Mouse (Mus musculus): ENCODE results near the gene Lhfpl2.

Lhfpl2 gene

DNA sequence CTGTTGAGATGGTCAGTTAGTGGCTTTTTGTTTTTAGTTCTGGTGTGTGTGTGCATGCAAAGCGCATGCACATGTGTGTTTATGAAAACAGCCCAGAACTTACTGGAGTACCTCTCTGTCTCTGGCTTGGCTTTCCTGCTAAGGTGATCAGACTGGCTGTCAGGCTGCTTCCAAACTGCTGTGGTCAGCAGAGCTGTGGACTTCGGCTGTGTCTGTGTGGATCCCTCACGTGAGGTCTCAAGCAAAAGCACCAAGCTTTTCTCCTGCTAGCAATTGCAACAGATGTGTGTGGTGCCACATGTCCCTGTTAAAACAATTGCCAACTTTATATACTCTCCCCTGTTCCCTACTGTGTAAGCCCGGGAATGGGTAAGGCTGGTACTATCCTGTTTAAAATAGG lies 82.8 kb downstream of the Lhfpl2 start:
- no peak for DNase-seq (ENCODE audit: low read depth, low spot score)

DNA sequence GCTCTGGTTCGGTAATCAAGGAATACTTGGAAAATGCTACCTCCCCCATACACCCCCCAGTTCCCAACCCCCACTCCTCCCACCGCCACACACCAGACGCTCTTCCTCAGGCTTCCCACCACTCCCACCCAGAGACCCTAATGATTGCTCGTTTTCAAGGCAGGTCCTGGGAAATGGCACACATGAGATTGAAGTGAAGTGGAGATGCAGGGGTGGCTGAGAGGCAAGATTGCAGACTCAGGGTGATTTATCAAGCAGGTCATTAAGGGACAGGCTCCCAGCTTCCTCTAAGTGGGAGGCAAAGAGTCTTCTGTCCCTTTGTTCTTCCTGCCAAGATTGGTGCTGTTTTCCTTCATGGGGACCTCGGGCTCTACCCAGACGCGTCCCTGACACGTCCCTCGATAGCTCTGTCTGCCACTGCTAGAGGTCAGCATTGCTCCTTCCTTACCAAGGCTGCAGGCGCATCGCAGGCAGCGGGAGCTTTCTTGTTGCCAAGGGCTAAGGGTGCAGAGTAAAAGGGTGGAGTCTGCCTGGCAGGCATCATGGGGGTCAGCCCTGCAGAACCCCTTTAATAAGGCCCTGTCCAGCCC lies 85.6 kb downstream of the Lhfpl2 start:
- DNase-seq (ENCODE audit: low read depth, low spot score): peak; percentile 24

DNA sequence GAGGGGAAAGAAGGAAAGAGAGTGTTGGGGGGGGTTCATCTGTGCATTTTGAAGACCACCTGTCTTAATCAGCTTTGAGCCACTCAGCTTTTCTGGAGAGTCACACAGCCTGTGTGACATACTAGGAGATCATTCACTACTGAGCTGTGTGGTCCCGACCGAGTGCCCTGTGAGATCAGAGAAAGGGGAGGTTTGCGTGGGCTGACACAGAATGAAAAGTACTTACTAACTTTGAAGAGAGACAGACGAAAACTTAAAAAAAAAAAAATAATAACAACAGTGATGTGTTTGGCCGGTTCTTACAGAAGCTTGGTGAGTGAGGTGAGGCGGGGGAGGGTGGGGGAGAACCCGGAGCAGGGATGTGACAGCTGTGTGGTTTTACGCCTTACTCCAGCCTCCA lies 86.9 kb downstream of the Lhfpl2 start:
- no peak for DNase-seq (ENCODE audit: low read depth, low spot score)

DNA sequence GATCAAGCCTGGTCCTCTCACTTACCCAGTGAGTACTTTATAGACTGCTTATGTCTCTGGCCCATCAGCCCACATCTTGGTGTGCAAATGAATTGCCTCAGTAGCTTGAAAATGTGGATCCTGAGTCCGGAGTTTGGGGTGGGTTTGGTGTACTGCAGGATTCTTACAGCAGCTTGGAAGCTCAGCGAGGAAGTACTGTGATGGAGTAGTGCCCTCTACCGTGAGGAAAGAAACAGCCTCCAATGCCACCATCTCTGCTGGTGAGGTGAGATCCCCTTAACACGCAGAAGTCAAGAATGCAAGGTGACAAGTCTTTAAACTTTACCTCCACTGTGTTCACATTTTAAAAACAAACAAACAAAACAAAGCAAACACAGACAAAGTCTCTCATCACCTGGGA lies 89.7 kb downstream of the Lhfpl2 start:
- no peak for DNase-seq (ENCODE audit: low read depth, low spot score)

DNA sequence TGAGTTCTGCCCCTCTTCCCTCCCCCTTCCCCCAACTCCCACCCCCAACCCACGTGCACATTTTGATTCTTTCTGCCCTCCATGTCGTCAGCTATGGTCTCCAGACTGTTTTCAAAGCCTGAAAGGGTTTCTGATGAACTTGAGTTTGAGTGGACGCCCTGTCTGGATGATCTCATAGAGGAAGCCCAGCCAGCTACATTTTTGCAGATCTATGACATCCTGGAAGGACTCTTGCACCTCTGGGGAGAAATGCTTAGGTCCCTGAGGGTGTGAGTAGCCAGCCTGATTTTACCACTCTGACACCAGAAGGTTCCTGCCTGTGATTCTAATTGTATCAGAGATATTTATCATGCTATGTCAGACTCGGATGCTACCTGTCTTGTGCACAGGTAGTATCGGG lies 91.4 kb downstream of the Lhfpl2 start:
- DNase-seq (ENCODE audit: low read depth, low spot score): no peak

DNA sequence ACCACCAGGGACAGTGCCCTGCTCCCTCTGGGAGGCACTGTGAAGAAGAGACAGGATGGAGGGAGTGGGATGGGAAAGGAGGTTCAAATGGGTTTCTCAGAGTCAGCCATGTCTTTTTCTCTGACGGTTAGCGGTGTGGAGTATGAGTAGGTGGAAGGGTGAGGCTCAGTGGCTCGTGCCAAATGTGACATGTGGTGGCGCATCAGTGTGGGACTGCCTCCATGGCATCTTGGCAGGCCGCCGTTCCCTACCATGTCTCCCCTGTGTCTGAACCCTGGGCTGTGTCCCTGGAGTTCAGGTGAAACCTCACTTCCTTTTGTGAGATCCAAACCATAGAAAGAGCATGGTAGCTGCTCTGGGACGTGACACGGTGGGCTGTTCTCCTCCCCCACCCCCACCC lies 92.2 kb downstream of the Lhfpl2 start:
- no peak for DNase-seq (ENCODE audit: low read depth, low spot score)

DNA sequence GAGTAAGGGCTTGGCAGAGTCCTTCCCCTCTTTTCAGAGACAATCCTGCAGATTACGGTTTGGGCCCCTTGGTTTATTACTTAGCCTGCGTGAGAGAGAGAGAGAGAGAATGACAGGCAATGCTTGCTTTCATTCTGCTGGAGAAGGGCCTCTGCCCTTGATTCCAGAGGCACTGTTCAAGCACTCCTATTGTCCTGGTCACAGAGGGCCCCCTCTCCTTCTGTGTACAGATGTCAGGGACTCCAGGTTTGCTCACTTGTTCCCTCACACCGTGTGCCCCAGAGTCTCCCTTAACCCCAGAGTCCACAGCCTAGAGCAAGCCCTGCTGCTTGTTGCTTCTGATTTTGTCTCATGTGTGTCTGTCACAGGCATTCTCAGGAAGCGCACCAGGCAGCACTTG lies 93.7 kb downstream of the Lhfpl2 start:
- no peak for DNase-seq (ENCODE audit: low read depth, low spot score)

DNA sequence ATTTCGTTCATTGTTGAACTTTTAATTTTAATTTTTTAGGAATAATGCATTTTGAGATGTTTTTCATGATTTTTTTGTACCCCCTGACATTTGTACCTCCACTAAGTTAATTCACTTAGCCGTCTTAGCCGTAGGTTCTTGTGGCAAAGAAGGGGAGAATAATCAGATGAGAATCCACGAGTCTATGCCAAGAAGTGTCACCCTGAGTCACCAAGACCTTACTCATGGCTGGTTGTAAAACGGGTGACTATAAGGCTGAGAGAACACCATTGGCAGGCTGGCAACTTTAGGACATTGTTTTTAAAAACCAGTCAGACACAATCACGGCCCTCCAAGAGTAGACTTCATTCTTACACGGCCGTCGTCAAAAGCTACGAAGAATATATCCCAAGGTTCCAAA lies 95.2 kb downstream of the Lhfpl2 start:
- DNase-seq (ENCODE audit: low read depth, low spot score): no peak

DNA sequence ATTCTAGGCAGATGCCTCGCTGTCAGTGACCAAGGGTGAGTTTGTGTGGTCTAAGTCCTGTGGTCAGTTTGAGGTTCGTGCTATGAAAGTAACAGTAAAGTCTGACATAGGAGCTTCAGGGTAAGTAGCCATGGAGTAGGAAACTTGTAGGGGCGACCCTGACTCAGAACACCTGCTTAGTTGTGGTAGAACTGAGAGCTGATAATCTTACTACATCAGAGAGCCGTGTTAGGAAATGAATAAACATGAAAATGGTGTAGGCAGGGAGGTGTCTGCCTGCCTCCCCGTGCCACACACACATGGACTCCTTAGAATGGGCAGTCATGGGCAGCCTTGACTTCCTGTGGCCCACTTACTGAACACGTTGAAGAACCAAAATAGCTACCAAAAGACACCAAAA lies 96.1 kb downstream of the Lhfpl2 start:
- DNase-seq (ENCODE audit: low read depth, low spot score): no peak

DNA sequence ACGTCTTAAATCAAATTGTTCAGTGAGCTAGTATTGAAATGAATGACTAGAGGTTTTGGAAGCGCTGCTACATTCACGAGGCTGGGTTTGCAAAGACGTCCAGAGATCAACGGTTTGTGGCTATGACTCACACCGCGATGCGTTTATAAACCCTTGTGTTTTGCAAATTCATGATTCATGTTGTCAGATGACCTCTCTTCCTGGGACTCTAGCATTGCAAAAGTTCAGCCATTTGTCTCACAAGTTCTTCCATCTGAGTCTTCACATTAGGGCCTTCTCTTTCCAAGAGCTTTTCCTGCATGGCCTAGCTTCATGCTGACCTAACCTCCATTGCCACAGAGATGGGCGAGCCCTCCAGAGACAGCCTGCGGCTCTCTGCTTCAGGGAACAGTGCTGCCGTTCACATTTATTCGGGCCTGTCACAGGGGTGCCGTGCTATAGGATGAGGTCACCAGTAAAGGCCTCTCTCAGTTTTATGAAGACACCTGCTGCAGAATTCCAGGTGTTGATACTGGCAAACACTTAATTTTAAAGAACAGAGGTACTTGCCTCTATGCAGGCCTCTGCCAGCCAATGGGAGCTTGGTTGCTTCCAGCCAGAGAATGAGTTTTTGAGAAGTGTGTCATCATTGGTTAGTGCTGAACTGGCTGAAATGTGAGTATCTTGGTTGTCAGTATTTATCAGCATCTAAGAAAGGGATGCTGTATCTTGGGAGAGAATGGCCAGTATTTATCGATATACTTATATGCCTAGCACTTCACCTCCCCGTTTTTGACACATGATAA lies 97.1 kb downstream of the Lhfpl2 start:
- DNase-seq (ENCODE audit: low read depth, low spot score): no peak

DNA sequence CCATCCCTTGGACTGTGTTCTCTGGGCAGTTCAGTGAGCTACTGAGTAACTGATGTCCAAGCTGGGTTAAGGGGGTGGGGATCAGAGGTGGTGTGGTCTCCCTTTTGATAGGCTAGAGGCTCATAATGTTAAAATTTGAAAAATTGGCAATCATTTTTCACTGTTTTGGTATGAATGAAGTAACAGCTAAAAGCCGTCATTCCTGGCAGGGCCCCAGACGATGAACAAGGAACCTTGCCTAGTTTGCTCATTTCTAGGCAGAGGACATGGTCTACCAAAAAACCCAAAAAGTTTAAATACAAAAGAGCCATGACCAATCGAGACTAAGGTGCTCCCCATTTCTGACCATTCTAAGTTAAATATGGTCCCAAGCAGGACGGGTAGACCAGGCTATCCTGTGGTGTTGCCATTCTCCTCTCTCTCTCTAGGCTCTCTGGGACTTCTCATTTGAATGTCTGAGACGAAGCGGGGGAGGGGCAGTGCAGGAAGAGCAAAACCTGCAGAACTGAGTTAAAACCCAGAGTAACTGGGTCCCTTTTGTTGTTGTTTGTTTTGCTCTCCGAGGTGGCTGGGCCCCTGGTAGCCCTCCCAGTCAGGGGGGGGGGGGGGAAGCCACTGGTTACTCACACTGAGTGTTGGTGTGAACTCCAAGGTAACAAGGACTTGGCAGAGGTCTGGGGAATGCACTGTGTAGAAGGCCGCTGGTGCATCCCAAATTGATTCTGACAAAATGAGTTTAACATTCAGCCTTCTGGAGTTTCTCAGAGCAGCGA lies 98.2 kb downstream of the Lhfpl2 start:
- peak; percentile 49 for DNase-seq (ENCODE audit: low read depth, low spot score)

DNA sequence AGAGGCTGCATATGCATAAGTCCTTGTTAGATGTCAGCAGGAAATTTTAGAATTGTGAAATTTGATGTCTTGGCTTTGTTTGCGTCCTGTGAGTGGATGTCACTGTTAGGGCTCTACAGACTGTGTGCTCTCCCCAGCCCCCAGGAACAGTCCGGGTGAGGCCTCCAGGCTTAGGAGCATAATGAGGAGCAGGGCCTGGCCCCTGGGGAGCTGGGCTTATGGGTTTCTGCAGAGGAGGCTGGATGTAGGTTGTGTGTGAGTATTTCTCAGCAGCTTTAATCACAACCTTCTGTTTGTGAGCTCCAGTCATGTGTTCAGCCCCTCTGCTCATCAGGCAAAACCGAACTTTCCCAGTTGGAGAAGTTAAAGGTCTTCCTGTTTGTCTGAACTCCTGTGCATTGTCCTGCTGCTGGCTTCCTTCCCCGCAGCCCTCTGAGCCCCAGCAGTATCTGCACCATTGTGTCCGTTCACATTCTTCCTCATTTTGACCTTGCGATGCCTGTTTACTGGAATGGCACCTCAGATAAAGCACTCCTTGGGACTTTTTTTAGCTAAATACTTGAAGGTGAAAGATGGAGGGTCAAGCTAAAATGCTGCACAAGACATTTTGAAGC lies 101.4 kb downstream of the Lhfpl2 start:
- DNase-seq (ENCODE audit: low read depth, low spot score): peak; percentile 29

DNA sequence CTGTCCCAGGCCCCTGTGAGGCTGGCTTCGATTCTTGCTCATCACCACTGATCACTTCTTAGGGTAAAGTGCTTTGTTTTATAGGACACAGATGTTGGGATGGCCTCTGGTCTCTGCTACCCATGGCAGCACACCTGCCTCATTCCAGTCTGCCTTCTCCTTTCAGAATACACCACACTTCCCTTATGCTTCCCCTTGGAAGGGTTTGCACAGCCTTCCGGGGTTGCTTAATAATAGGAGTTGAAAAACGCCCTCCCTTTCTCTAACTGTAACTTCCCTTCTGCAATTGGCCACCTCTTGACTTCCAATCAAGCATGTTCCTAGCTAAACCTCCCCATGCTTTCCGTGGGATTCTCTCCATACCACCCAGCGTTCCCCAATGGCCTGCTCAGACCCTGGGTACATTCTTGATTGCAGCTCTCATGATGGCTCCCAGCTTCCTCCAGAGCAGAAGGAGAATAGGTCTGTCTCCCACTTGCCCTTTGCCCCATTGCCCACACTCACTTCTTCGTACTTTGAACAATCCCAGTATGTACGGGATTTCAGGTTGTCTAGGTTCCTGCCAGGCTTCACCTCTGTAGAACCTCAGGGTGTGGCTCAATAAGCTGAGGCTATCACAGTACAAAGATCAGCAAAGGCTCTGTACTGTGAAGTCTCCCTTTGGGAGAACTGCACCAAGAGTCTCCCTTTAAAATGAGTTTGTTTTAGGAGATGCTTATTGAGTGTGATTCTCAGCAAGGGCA lies 102.1 kb downstream of the Lhfpl2 start:
- no peak for DNase-seq (ENCODE audit: low read depth, low spot score)

DNA sequence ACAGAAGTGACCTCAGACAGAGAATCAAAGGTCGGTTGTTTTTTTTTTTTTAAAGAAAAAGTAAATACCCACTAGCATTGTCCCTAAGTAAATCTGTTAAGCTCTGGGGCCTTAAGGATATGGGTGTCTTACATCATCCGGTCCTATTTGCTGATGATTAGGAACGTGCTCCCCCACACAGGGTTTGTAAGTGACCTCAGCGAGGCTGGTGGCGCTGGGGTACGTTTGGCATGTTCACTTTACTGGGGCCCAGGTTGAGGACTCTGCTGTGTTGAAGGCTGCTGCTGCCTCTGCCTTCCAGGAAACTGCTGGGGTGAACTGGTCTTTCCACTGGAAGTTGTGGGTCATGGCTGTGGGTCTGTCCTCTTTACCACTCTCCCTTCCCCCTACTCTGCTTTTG lies 106.9 kb downstream of the Lhfpl2 start:
- DNase-seq (ENCODE audit: low read depth, low spot score): no peak

DNA sequence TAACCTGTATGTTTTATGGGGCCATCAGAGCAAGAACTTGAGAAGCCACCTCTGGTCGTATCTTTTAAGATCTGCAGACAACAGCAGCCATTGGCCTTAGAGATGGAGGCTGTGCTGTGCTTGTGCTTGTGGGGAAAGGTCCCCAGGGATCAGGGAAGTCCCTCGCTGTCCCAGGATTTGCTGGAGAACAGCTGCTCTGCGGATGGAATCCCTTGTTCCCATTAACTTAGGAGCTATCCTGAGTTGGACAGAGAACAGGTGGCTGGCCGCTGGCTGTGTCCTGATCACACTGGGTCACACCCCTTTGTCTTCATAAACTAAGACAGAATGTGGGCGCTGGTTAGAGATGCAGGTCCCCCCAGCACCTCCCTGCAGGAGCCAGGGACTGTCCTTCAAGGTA lies 110.7 kb downstream of the Lhfpl2 start:
- no peak for DNase-seq (ENCODE audit: low read depth, low spot score)

DNA sequence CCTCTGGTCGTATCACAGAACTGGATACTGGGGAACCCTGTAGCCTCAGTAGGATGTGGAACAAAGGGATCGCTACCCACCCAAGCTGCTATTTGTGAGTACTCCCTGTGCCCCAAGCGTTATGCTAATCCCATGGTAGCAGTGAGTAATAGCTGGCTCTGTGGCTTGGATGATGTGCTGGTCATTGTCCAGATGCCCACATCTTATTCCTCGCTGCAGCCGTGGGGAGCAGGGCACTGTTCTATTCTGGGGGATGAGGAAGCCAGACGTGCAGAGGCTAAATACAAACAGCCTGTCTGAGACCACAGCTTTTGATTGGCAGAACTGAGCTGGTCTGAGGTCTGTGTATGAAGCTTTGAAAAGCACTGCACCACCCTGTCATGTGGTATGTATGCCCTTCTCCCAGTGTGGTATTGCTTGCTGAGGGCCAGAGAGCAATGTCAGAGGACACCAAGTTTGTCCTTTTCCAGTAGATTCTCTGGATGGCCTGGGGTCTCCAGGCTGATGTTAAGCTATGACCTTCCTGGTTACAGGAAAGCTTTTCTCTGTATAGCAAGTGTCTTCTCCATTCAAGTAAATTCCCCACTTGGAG lies 111.8 kb downstream of the Lhfpl2 start:
- DNase-seq (ENCODE audit: low read depth, low spot score): no peak

DNA sequence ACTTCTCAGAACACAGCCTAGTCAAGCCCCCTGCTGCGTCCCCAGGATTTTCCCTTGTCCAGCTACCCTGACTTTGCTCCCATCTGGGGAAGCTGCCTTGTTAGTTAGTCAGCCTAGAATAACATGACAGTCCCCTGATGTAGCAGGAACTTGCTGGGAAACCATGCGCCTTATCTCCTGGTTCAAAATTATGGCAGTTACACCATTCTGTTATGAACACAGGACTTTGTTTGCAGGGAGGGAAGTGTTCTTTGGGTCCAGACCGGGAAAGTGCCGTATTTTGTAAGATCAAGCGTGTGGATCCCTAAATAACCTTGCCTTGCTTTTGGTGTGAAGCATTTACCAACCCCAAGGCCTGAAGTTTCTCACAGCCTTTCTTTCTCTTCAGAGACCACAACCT lies 114.0 kb downstream of the Lhfpl2 start:
- DNase-seq (ENCODE audit: low read depth, low spot score): peak; percentile 68

DNA sequence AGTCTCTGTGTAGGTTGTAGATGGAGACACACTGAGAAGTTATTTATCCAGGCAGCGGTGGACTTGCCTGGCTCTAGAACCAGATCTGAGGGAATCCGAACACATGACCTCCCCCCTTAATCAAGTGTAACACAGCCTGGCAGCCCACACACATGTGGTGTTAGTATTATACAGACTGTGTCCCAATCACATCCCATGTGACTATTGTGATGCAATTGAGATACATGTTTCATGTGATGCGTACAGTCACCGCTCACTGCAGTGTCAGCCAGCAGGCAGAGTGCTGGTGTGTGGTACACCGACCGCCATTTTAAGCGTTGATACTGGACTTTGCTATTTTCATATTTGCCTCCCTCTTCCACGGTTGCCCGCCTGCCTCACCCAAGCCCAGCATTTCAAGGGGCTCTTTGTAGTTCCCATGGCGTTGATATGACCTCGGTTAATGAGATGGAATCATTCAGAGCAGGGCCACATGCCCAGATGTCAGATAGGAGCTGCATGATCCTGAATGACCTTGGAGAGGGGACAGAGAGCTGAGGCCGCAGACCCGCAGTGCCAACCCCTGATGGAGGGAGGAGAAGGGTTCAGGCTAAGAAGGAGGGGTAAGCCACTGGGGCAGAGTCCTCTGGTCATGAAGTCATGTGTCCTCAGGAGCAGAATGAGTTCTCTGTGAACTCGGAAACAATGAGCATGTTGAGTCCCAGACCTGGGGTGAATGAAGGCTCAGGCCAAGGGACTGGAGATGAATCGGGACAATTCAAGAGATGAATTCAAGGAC lies 115.1 kb downstream of the Lhfpl2 start:
- no peak for DNase-seq (ENCODE audit: low read depth, low spot score)

DNA sequence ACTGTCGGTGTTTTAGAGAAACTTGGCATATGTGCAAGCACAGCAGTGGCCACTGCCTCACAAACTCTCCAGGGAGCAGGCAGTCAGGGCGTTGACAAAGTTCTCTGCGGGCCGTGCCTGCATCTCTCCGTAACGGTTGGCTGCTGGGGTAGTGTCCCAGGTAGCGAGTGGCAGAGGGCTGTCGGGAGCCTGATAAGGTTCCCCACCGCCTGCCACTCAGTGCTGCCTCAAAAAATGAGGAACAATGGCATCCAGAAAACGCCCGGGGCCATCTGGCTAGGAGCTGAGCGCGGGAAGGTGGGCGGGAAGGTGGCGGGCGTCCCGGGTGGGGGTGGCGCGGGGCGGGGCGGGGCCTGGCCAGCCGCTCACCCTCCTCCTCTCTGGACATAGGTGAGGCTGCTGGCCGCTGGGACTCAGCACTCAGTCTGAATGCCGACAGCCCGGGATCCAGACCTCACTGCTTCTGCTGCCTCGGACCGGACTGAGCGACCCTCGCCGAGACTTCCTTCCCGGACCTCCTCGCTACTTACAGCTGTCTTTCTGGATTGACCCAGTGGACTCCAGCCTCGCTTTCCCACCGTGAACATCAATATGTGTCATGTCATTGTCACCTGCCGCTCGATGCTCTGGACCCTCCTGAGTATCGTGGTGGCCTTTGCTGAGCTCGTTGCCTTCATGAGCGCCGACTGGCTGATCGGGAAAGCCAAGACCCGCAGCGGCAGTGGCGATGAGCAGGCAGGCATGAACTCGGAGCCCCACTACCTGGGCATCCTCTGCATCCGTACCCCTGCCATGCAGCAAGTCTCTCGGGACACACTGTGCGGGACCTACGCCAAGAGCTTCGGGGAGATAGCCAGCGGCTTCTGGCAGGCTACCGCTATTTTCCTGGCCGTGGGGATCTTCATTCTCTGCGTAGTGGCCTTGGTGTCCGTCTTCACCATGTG lies 116.3 kb downstream of the Lhfpl2 start:
- peak; percentile 70 for DNase-seq (ENCODE audit: low read depth, low spot score)
